Mouse (Mus musculus) ES-Bruce4 (cell line): ENCODE results near the gene Adamts5.

Experiments used
- CTCF ChIP-seq: IDR thresholded peaks from one replicate; pipeline ENCODE4 v1.8.1; 2011; ENCODE audit warnings: low read depth, low read length
- POLR2A ChIP-seq: IDR thresholded peaks from one replicate; pipeline ENCODE4 v1.8.1; 2011; ENCODE audit warnings: low read length; ENCODE audit not compliant: insufficient read depth

GRCm38 (mm10) chr16:85814116-85814515 lies 87.5 kb downstream of the Adamts5 start:
- TF ChIP-seq POLR2A (no peak), CTCF (no peak)
